In the genomic region with DNA sequence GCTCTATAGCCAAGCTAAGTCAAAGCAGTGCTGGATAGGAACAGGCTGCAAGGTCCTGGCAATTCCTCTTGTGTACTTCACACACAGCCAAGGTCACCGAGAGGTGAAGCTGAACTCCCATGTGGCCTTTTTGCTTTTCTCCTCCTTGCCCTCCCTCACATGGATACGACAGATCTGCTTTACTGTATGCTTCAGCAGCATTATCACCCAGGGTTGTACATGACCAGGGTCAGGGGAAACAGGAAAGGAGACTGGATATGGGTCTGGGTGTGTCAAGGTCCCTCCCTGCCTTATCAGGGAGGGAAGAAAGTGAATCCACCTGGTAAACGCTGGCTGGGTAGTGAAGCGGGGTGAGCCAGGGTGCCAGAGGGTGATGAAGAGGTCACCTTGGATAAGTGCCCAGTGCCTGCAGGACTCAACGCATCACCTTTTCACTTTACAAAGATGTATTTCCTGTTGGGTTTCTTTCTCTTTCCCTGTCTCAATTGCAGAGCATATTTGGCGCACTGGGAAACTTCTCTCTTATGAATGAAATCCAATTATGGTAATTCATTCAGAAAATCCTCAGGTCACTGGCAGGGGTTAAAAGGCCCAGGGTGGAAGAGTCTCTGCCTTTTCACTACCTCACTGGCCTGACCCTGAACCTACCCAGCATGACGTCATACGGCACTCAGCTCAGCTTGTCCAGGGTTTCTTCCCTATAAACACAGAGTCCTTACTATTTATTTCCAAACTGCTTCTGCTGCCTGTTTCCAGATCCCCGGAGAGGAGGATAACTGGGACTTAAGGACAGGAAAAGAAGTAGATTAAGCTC, we compare ENCODE assay signal across 9 mouse cellular contexts.
A peak's percentile ranks its signal among the peaks of the same experiment; 100 is the strongest.
DNase-seq lines count a peak whose midpoint lies in the region; ATAC-seq and TF ChIP-seq lines count a peak whose summit lies in the region.
"Had no signal": no experiment of that assay in that cellular context is flagged by ENCODE, and none has a peak within 500 bp of the region (broad histone marks: within the 10 kb centered on the region; RNA-seq: fewer than 3 reads in every experiment).

No protein-coding gene starts in this region.

- TF ChIP-seq CTCF in lung, postnatal 0 days (IDR thresholded peaks at IDR 0.05): no peak

- no peak for TF ChIP-seq EP300 in lung, postnatal 0 days (IDR thresholded peaks at IDR 0.05)

- no peaks in the 10 kb centered on the region for H3K36me3 ChIP-seq in lung, postnatal 0 days (ENCODE audit: insufficient read depth, low read length)
- no peaks in the 10 kb centered on the region for H3K36me3 ChIP-seq in forebrain, embryonic 11.5 days (ENCODE audit: control insufficient read depth, insufficient read depth, low read length)

- no peaks in the 10 kb centered on the region for H3K9me3 ChIP-seq in lung, postnatal 0 days (ENCODE audit: low read length)
- no peaks in the 10 kb centered on the region for H3K9me3 ChIP-seq in forebrain, embryonic 11.5 days (ENCODE audit: control insufficient read depth, low read length)

- no peak overlapping the region for H3K4me3 ChIP-seq in lung, postnatal 0 days (ENCODE audit: low read depth, low read length)
- no peak overlapping the region for H3K4me3 ChIP-seq in forebrain, embryonic 11.5 days (ENCODE audit: low read depth, low read length)
- H3K4me3 ChIP-seq: myocyte had no signal

- 28% methylated on average over 9 of the region's 9 CpGs for WGBS in lung, postnatal 0 days
- 48% methylated on average over 9 of the region's 9 CpGs for WGBS in forebrain, embryonic 11.5 days

- H3K9ac ChIP-seq in lung, postnatal 0 days (replicated peaks; ENCODE audit: low read depth): no peak overlapping the region
- no peak overlapping the region for H3K9ac ChIP-seq in forebrain, embryonic 11.5 days (ENCODE audit: low read length)

- intact Hi-C loops in heart, postnatal 36 days (cut with DNase I): no loop called here
- intact Hi-C loops in left cerebral cortex, postnatal 25 days (cut with DNase I): no loop called here

- H3K27ac ChIP-seq in lung, postnatal 0 days (ENCODE audit: low read length): no peak overlapping the region
- no peak overlapping the region for H3K27ac ChIP-seq in forebrain, embryonic 11.5 days (ENCODE audit: low read depth, low read length)

- no peaks in the 10 kb centered on the region for H3K27me3 ChIP-seq in lung, postnatal 0 days (replicated peaks; ENCODE audit: insufficient read depth, low read length)
- no peaks in the 10 kb centered on the region for H3K27me3 ChIP-seq in forebrain, embryonic 11.5 days (ENCODE audit: control insufficient read depth, insufficient read depth, low read length)

- peaks cover 4% of the 10 kb centered on the region; the same call in 1 of the 2 replicates for H3K4me1 ChIP-seq in lung, postnatal 0 days (ENCODE audit: insufficient read depth, low read depth, low read length)
- no peaks in the 10 kb centered on the region; the same call in 1 of the 2 replicates for H3K4me1 ChIP-seq in forebrain, embryonic 11.5 days (replicated peaks; ENCODE audit: control insufficient read depth, insufficient read depth, low read length)

- DNase-seq in 3T3-L1 (ENCODE audit: low read depth, low spot score): peak; percentile 32
- DNase-seq in embryo, embryonic 10 days (ENCODE audit: low spot score): peak; percentile 56
- peak; percentile 35 to 45 for DNase-seq in heart, postnatal 36 days
- peak; percentile 49 for DNase-seq in lung, postnatal 0 days (ENCODE audit: low spot score)
- peak; percentile 63 to 75 for DNase-seq in urinary bladder, postnatal 4 days (ENCODE audit: low spot score in 2 of 2)
- DNase-seq in left cerebral cortex, postnatal 25 days (ENCODE audit: low spot score in 2 of 2): no peak
- DNase-seq in thymus, postnatal 25 days: no peak
- no peak for DNase-seq in forebrain, embryonic 11.5 days (ENCODE audit: low spot score)

- peak; percentile 52 for ATAC-seq in lung, postnatal 0 days
- ATAC-seq in forebrain, embryonic 11.5 days (replicated peaks; ENCODE audit: low FRiP score): no peak

- H3K4me2 ChIP-seq in lung, postnatal 0 days (replicated peaks; ENCODE audit: low read depth, low read length): no peak overlapping the region
- H3K4me2 ChIP-seq in forebrain, embryonic 11.5 days (ENCODE audit: low read depth, low read length, severe bottlenecking): no peak overlapping the region

Comparison
In these comparisons a context has a peak if more than half of its experiments do, and no peak if none do; other contexts are left out.
1. DNase-seq: peak in 3T3-L1 (single experiment), embryo, embryonic 10 days (single experiment), heart, postnatal 36 days (2 of 2), lung, postnatal 0 days (single experiment) and urinary bladder, postnatal 4 days (2 of 2); none in left cerebral cortex, postnatal 25 days (0 of 2), thymus, postnatal 25 days (single experiment) and forebrain, embryonic 11.5 days (single experiment).